Mouse (Mus musculus) WW6 (cell line): ENCODE measurements around the gene Nckap5.

ENCODE experiments used
- DNase-seq: peaks from one replicate; pipeline ENCODE4 v3.0.0-alpha.2; 2013; ENCODE audit warnings: low read depth, low spot score

Nckap5 gene

GRCm38 (mm10) chr1:126765506-126766170 lies 65.0 kb downstream of the Nckap5 start:
- DNase-seq = no peak

GRCm38 (mm10) chr1:126764201-126764600 lies 66.4 kb downstream of the Nckap5 start:
- DNase-seq = no peak

GRCm38 (mm10) chr1:126763192-126763591 lies 67.4 kb downstream of the Nckap5 start:
- no peak for DNase-seq

GRCm38 (mm10) chr1:126760386-126760785 lies 70.2 kb downstream of the Nckap5 start:
- no peak for DNase-seq

GRCm38 (mm10) chr1:126755682-126756081 lies 74.9 kb downstream of the Nckap5 start:
- DNase-seq = no peak

GRCm38 (mm10) chr1:126753611-126754010 lies 77.0 kb downstream of the Nckap5 start:
- DNase-seq = no peak

GRCm38 (mm10) chr1:126752247-126753037 lies 78.2 kb downstream of the Nckap5 start:
- DNase-seq = no peak

- DNase-seq = no peak
Observed at GRCm38 (mm10) chr1:126751137-126751536, 79.5 kb downstream of the Nckap5 start.

GRCm38 (mm10) chr1:126750156-126750555 lies 80.4 kb downstream of the Nckap5 start:
- no peak for DNase-seq

GRCm38 (mm10) chr1:126747914-126748313 lies 82.7 kb downstream of the Nckap5 start:
- DNase-seq = no peak

GRCm38 (mm10) chr1:126745482-126746136 lies 85.0 kb downstream of the Nckap5 start:
- DNase-seq = no peak

- DNase-seq = no peak
Observed at GRCm38 (mm10) chr1:126744631-126745305, 85.8 kb downstream of the Nckap5 start.

- DNase-seq = no peak
Observed at GRCm38 (mm10) chr1:126738291-126738640, 92.3 kb downstream of the Nckap5 start.

GRCm38 (mm10) chr1:126737554-126738290 lies 92.9 kb downstream of the Nckap5 start:
- DNase-seq = no peak

- no peak for DNase-seq
Observed at GRCm38 (mm10) chr1:126731691-126732090, 98.9 kb downstream of the Nckap5 start.

GRCm38 (mm10) chr1:126726400-126727055 lies 104.1 kb downstream of the Nckap5 start:
- DNase-seq = no peak

- no peak for DNase-seq
Observed at GRCm38 (mm10) chr1:126725628-126726367, 104.8 kb downstream of the Nckap5 start.

- DNase-seq = no peak
Observed at GRCm38 (mm10) chr1:126721917-126722316, 108.7 kb downstream of the Nckap5 start.

- no peak for DNase-seq
Observed at GRCm38 (mm10) chr1:126719733-126720348, 110.8 kb downstream of the Nckap5 start.

- DNase-seq = no peak
Observed at GRCm38 (mm10) chr1:126706611-126707010, 124.0 kb downstream of the Nckap5 start.
